Mouse (Mus musculus) thymus, postnatal 36 days (tissue): ENCODE results near the gene Tspan11.

Experiments
- DNase-seq, 2 experiments: peaks; one replicate each; pipeline ENCODE4 v3.0.0; 2022; ENCODE audit warnings: mixed read lengths in 2 of 2

The Tspan11 gene

DNA sequence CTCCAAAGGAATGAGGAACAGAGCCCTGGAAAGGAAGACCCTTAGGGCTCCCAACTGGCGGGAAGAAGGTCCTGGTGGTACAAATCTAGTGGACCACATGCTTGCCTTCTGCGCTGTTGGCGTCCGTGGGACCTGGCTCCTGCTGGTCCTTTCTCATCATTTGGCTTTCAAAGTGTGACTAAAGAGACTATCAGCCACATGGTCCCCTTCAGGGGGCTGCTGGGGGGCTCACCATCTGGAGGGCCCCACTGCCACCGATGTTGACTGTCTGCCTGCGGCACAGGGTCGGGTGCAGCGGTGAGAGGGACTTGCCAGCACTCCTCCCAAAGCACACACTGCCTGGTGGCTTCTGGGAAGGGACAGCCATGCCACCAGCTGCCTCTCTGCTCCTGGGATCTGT lies 105.6 kb downstream of the Tspan11 start:
- no peak for DNase-seq

GRCm38 (mm10) chr6:127996928-127997327 lies 109.5 kb downstream of the Tspan11 start:
- no peak for DNase-seq

DNA sequence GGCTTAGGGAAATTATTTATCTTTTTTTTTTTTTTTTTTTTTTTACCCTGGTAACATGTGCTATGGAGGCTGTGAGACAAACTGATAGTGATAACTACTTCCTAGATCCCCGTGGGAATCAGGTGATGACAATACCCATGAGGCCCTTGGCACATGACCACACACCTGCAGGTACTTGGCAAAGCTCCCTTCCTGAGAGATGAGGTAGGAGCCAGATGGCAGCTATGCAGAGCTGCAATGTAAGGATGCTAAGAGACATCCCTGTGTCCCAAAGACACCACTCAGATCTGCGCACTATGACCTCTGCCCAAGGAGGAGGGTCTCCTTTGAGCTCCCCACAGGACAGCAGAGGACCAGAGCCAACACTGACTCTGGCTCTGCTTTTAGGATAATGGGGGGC lies 111.7 kb downstream of the Tspan11 start:
- DNase-seq: no peak

DNA sequence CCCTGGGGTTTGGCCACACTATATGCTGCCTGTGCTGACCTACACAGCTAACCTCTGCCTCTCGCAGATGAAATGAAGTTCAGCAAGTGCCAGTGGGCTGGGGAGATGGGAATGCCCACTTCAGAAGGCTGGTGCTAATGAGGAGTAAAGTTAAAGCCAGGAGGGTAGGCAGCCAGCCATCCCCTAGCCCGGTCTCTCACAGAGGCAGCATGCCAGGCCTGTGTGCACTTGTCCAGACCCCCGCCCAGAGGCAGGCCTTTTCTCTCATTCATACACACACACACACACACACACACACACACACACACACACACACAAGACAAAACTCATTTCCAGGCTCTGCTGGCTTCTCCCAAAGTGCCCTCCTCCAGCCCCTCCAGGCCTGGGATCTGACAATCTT lies 113.4 kb downstream of the Tspan11 start:
- DNase-seq: no peak

- no peak for DNase-seq
Measured at GRCm38 (mm10) chr6:128001587-128001986, 114.2 kb downstream of the Tspan11 start.

GRCm38 (mm10) chr6:128002104-128002503 lies 114.7 kb downstream of the Tspan11 start:
- DNase-seq: no peak

GRCm38 (mm10) chr6:128002667-128003066 lies 115.3 kb downstream of the Tspan11 start:
- no peak for DNase-seq

DNA sequence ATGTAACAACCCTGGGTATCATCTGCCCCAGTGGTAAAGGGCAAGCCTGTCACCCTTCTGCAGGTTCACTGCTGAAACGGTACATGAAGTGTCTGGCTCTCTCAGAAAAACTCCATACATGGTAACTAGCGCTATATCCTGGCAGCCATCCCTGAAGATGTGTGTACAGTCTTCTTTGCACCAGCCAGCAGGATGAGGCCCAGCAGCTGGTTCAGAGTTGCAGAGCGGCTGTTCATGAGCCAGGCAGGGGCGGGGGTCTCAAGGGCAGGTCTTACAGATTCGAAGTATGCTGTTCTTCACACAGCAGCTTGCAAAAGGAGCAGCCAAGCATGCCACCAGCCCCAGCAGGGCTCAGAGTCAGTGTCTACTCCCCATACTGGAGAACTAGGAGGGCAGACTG lies 116.2 kb downstream of the Tspan11 start:
- DNase-seq: no peak
